In genomic region chr17:45778446-45778845, GRCm38 (mm10) we compare ENCODE assay signal across 28 mouse cellular contexts. TPM values are rescaled to one million over a fixed set of nuclear protein-coding genes. Genes with fewer than 3 reads are reported as not detected.
"Had no signal": no experiment of that assay in that cellular context is flagged by ENCODE, and none has a peak within 500 bp of the region (broad histone marks: within the 10 kb centered on the region; RNA-seq: fewer than 3 reads in every experiment).

No protein-coding gene starts in this region.

- DNase-seq: kidney, adult 8-10 months; kidney, postnatal 14 days; layer of hippocampus, adult 9-11 months; liver, embryonic 13.5 days; retina, postnatal 1 day; thymus, adult 18-20 months; thymus, postnatal 36 days had no signal

- H3K4me3 ChIP-seq: layer of hippocampus, adult 2 months; liver, embryonic 13.5 days; megakaryocyte, embryonic 14.5 days; midbrain, embryonic 10.5 days; midbrain, embryonic 13.5 days; myocyte; neural tube, embryonic 13.5 days had no signal

- ATAC-seq: intestine, embryonic 16.5 days; midbrain, embryonic 13.5 days; midbrain, embryonic 16.5 days had no signal

- H3K4me1 ChIP-seq: liver, embryonic 13.5 days; midbrain, embryonic 10.5 days; midbrain, embryonic 13.5 days; neural tube, embryonic 13.5 days had no signal

RNA-seq across cellular contexts. Expression of gene 1600014C23Rik, which starts 44.8 kb away (rescaled TPM):
- total RNA-seq: layer of hippocampus, adult 2 months; left cerebral cortex, adult 18-20 months; liver, adult 2 months; monocyte, adult 5-6 weeks; neutrophil, adult 5-6 weeks had no signal
- polyA plus RNA-seq: kidney, embryonic 16.5 days; large intestine, adult 2 months; limb, embryonic 11.5 days; liver, adult 2 months; liver, embryonic 13.5 days; liver, embryonic 16.5 days; lung, embryonic 16.5 days; midbrain, embryonic 13.5 days; midbrain, embryonic 16.5 days; neural tube, embryonic 13.5 days; small intestine, adult 2 months; spleen, adult 2 months; stomach, embryonic 16.5 days; urinary bladder, adult 2 months had no signal
